Comparison of ENCODE assay signal across 8 mouse cellular contexts in genomic region chr17:66076934-66077333, GRCm38 (mm10). TPM values are rescaled to one million over a fixed set of nuclear protein-coding genes. Genes with fewer than 3 reads are reported as not detected.
DNase-seq lines count a peak whose midpoint lies in the region; ATAC-seq lines count a peak whose summit lies in the region.

Gene Ankrd12 (minus strand): TSS chr17:66077089.

- peak; percentile 95 for DNase-seq in T-cell, adult 2 months (ENCODE audit: low spot score)
- DNase-seq in cerebellum, postnatal 25 days = peak; percentile 98
- peak; percentile 92 to 93 for DNase-seq in frontal cortex, postnatal 25 days (ENCODE audit: low spot score in 2 of 2)
- DNase-seq in hindbrain, embryonic 14.5 days (ENCODE audit: low spot score) = peak; percentile 91
- DNase-seq in layer of hippocampus, postnatal 36 days = peak; percentile 95 to 96
- DNase-seq in lung, postnatal 25 days (ENCODE audit: low spot score) = peak; percentile 96
- DNase-seq in retina, adult 2 months (ENCODE audit: low read depth, low spot score) = peak; percentile 80
- DNase-seq in thymus, postnatal 25 days = peak; percentile 95

- peaks cover 29% of the 10 kb centered on the region for H3K36me3 ChIP-seq in hindbrain, embryonic 14.5 days (replicated peaks; ENCODE audit: control insufficient read depth, insufficient read depth)

- under 1% methylated on average over 53 of the region's 53 CpGs for WGBS in hindbrain, embryonic 14.5 days

- peak within 1 kb of the TSS; percentile 93 for H3K9ac ChIP-seq in hindbrain, embryonic 14.5 days

- H3K4me1 ChIP-seq in hindbrain, embryonic 14.5 days (replicated peaks; ENCODE audit: control insufficient read depth, insufficient read depth, low read length) = peaks cover 32% of the 10 kb centered on the region

- peak within 1 kb of the TSS; percentile 89 for H3K4me2 ChIP-seq in hindbrain, embryonic 14.5 days (replicated peaks)

- H3K27me3 ChIP-seq in hindbrain, embryonic 14.5 days (ENCODE audit: control insufficient read depth, insufficient read depth, low read length) = no peaks in the 10 kb centered on the region

- peak; percentile 98 for ATAC-seq in hindbrain, embryonic 14.5 days (ENCODE audit: low FRiP score)

- no peaks in the 10 kb centered on the region for H3K9me3 ChIP-seq in hindbrain, embryonic 14.5 days (ENCODE audit: control insufficient read depth, low read length)

- H3K4me3 ChIP-seq in hindbrain, embryonic 14.5 days (replicated peaks; ENCODE audit: low read length) = peak within 1 kb of the TSS; percentile 96

- H3K27ac ChIP-seq in hindbrain, embryonic 14.5 days = peak within 1 kb of the TSS; percentile 97

RNA-seq across cellular contexts. Expression of gene Ankrd12, which starts in this region (rescaled TPM):
- polyA plus RNA-seq in hindbrain, embryonic 14.5 days (2014; fragmentation: Nextera tagmentation; extraction: Ambion mirVana) = 157 and 165 TPM in 2 replicates
- total RNA-seq in layer of hippocampus, postnatal 36 days (2021) = 100 to 1,000 TPM; 186 to 190 TPM

Comparison
In these comparisons a context has a peak if more than half of its experiments do, and no peak if none do; other contexts are left out.
1. Peak in every context shown above with its lines: DNase-seq, ATAC-seq, H3K4me3 ChIP-seq and H3K27ac ChIP-seq.